Mouse (Mus musculus) T-helper 2 cell (primary cell): Measurements from ENCODE around the gene Vps13d.

Experiments
- in situ Hi-C: fragments of 300-600 bp; cut with MboI, MseI; formaldehyde crosslinking; loops from one replicate; pipeline ENCODE4 v1.15.1; 2025; ENCODE audit warnings: high pct_unique_total_duplicates

The Vps13d gene

DNA sequence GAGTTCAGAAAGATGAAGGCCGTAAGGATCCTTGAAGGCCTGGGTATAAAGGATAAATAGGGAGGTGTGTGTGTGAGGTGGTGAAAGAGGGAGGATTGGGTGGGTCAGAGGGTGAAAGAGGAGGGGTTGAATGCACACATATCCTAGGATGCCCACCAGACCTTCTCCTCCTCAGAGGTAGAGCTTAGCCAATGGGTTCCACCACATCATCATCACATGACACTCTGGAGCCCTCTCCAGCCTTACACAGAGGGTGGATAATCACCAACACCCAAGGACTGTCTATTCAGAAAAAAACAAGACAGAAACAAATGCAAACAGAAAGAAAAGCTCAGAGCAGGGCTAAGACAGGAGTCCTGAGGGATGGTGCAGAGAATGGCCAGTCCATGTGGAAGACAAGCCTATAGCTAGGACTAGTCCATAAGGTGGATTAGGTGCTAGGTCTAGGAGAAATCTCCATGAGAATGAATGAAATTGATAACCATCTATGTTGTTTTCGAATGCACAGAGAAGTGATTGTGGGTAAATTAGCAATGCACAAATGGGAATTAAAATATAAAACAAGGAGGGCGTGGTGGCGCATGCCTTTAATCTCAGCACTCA is 188.8 kb downstream of the Vps13d start:
- in situ Hi-C loops: no loop called here

DNA sequence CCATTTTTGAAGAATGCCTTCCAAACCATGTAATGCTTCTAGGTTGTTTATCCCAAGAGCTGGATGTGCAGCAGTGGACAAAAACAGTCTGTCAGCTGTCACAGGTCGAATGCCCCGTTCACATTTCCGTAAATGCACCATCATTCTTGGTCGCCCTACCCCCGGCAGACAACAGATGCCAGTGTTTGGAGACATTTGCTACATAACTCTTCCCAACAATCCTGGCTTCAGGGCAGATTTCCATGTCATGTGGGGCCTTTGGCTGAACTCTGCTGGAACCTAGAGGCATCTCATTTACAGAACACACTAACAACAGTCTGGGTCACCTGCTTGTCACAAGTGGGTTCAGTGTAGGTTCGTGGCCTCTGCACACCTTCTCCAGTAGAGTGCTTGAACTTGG is 190.6 kb downstream of the Vps13d start:
- in situ Hi-C loops: no loop called here

- in situ Hi-C loops: no loop called here
Measured at GRCm38 (mm10) chr4:145002733-145003132, 192.1 kb downstream of the Vps13d start.

- in situ Hi-C loops: no loop called here
Measured at GRCm38 (mm10) chr4:144999903-145000382, 194.9 kb downstream of the Vps13d start.

DNA sequence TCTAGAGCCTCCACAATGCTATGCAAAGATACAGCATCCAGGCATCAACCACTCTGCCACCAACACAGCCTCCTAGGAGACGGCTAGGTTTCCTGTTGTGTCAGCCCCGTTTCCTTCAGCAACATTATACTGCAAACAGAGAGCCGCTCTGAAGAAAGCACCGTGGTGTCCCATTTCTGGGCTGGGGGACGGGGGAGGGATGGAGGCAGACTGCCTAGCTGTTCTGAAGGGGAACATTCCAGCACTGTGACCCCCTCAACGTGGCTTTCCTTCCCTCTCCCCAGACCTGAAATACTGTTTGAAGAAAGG is 195.3 kb downstream of the Vps13d start:
- in situ Hi-C loops: no loop called here

GRCm38 (mm10) chr4:144998808-144999571 is 195.8 kb downstream of the Vps13d start:
- in situ Hi-C loops: no loop called here

DNA sequence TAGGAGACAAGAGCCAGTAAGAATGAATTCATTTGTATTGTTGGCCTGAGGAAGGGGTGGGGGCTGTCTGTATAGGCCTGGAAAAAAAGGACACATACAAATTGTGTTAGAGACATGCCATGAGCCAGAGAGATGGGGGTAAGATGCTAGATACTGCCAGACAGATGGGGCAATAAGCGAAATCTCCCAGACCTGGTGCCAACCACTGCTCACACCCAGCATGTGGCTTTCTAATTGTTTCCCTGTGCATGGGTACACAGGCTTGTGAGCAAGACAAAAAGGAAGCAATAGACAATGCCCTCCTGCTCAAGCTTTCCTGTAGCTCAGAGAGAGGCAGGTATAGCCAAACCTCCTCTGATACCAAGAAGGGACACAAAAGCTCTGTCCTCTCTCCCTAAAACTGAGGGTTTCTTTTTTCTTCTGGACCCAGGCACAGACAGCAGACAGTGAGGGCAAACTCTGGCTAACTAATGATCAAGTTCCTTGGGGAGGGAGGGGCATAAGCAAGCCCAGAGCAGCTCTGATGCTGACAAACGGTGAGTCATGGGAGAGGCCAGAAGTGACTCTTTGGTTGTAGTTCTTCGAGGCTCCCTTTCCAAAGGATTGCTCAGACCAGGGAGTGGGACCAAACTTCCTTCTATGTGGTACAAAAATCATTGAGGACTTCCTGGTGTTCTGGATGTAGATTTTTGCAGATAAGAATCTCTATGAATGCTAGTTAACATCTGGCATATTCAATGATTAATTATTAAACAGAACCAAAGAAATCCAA is 196.7 kb downstream of the Vps13d start:
- in situ Hi-C loops: no loop called here

GRCm38 (mm10) chr4:144996996-144997820 is 197.6 kb downstream of the Vps13d start:
- in situ Hi-C loops: no loop called here

DNA sequence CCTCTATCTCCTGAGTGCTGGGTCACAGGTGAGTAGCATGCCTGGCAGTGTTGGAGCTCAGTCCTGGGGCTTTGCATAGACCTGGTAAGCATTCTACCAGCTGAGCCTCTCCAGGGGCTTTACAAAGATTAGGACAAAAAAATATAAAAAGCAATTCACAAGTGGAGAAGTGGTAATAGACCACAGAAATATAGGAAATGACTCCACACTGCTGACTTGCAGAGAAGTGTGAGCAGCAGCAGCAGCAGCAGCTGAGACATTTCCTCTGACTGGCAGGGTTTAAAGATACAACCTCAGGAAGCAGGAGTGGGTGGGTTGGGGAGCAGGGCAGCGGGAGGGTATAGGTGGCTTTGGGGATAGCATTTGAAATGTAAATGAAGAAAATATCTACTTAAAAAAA is 199.0 kb downstream of the Vps13d start:
- in situ Hi-C loops: no loop called here

- in situ Hi-C loops: loop anchor here (5.0 kb wide), 1 partner anchor 91 kb away; no protein-coding TSS in a partner anchor
Measured at GRCm38 (mm10) chr4:144993047-144993917, 201.5 kb downstream of the Vps13d start.

- in situ Hi-C loops: loop anchor here (5.0 kb wide), 1 partner anchor 90 kb away; no protein-coding TSS in a partner anchor
Measured at GRCm38 (mm10) chr4:144992413-144992812, 202.4 kb downstream of the Vps13d start.

- in situ Hi-C loops: no loop called here
Measured at GRCm38 (mm10) chr4:144988443-144989206, 206.2 kb downstream of the Vps13d start.

DNA sequence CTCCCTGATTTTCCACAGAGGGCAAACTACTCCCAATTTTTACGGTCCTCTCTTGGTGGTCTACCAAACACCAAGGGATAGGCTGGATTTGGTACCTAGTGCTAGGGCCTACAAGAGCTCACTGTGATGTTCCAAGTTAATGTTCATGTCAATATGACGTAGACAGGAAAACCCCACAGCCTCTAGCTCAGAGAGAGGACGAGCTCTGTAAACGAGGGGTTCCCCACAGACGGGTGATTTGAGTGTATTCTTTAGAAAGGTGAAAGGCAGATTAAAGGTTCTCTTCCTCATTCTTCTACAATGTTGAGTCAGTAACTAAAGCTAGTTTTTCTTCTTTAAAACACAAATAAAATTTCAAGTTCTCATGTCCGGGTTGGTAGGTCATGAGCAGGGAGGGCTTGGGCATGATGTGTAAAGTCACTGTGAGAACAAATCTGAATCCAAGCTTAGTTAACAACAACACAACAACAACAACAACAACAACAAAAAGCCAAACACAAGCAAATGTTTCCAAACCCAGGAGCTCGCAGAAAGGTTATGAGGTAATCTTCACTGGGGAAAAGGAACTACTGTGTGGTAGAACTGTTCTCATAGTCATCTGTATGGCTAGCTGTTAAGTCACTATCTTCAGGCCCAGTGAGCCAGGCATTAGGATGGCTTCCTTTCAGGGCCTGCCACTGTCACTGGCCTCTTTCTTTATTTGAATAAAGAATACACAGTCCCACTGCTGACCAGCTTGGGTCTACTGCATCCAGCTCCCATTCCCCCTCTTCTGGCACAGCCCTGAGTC is 208.6 kb downstream of the Vps13d start:
- in situ Hi-C loops: no loop called here

DNA sequence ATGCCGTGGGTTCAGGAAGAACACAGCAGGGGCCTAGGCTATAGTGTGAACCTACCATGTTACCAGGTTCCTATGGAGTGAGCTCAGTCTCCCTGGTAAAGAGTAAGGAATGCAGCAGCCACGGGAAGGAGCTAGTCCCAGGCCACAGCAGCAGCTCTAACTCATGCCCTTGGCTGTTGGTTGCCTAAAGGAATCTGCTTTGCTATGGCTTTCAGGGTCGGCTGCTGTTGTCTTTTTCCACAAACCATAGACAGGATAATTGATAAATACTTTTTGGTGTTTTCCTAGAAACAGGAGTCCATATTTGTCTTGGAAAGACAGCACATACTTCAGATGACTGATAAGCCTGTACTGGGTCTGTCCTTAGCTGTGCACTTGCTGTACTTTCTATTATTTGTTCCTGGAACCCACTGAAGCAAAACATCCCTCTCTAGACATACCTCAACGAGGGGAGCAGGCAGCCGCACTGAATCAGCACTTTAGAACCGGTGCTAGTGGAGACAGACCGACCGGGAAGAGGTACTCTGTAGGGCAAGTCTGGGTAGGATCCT is 210.9 kb downstream of the Vps13d start:
- in situ Hi-C loops: no loop called here

DNA sequence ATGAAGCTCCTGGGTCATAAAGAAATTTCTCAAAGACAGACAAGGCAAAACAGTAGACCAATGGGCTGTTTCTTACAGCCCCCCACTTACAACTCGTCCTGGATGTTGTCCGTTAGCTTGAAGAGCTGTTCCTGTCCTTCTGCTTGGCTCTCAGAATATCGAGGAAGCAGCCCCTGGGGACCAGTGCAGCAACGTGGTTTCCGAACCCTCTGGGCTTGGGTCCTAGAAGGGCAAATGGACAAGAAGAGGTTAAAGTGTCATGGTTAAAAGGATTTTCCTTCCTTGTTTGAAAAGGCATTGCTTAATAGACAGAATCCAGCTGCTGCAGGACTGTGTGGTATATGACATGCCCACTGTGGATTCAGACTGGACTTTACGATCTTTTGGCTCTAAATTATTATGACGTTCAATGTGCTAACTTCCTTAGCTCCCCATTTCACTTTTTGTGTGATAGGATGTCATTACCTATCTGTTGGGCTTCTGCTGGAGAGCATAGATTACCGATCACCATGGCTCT is 211.5 kb downstream of the Vps13d start:
- in situ Hi-C loops: no loop called here

DNA sequence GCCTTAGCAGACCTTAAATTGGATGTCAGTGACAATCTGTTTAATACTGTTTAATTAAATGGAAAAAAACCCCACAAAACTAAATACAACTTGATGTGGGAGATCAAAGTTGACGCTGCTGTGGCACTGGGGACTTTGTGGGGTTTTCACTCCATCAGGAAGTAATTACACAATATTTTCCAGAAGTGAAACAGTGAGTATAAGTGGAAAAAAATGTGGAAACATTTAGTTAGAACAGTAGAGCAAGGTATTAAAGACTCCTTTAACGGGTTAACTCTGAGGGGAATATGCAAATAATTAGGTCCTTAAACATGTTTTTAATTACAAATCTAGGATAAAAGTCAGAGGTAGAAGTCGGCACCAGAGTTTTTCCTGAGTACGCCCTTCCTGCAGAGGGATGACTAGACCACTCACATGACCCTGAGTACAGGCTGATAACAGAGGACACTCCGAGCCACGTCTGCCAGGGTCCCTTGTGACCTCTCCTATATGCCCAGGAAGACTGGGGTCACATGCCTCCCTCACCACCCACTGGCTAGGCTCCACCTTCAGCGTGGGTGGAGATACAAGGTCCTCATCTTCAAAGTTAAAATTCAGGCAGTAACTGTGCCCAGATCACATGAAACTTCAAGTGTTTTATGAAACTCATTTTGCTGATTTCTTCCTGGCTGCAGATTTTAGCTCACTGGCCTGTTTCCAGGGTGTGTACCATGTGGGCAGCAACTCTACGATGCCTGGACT is 213.8 kb downstream of the Vps13d start:
- in situ Hi-C loops: no loop called here

DNA sequence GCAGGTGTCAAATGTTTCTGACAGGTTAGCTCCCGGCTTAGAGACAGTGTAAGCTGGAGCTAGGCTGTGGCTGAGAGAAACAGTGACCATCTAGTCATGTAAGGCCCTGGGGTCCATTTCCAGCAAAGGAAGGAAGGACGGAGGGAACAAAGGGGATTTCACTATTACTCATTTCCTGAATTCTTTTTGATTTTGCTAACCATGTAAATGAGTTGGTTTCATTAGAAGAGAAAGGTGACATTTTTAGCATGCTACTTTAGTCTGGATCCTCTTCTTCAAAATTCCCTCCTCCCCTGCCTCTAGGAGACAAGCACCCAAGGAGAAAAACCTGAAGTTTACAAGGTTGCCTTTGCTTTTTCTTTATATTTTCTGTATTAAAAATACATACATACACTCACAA is 214.7 kb downstream of the Vps13d start:
- in situ Hi-C loops: no loop called here

DNA sequence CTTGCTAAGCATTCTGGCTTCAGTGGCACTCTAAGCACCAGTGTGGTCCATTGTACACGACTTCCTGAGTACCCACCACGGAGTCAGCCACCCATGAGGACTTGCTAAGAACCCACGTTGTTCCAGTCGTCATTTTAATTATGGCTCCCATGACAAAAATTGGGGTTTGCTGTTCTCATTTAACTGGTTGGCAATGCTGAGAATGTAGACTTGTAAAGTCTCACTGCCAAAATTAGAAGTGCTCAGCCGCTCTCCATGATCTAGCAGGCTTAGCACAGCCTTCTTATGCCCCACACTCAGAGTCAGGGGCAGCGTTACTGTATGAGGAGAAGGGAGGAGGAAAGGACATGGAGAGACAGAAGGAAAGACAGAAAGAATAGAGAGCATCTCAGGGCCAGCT is 216.8 kb downstream of the Vps13d start:
- in situ Hi-C loops: no loop called here
